Mouse (Mus musculus) cerebellum, postnatal 10 days (tissue): Measurements from ENCODE around the gene 1700016K19Rik.

Experiments used
- DNase-seq, 2 experiments: peaks; one replicate each; pipeline ENCODE4 v3.0.0; 2021; ENCODE audit warnings: mixed read lengths in 2 of 2

Gene 1700016K19Rik

GRCm38 (mm10) chr11:75999440-76000155 lies at the start of gene 1700016K19Rik:
Gene 1700016K19Rik, plus strand, starts transcription at chr11:75999912.
- peak; percentile 92 for DNase-seq

GRCm38 (mm10) chr11:75950459-75950858 lies 49.3 kb upstream of the 1700016K19Rik start:
- no peak for DNase-seq

- no peak for DNase-seq
Observed at GRCm38 (mm10) chr11:75951895-75952294, 47.8 kb upstream of the 1700016K19Rik start.

- no peak for DNase-seq
Observed at GRCm38 (mm10) chr11:75954896-75955295, 44.8 kb upstream of the 1700016K19Rik start.

GRCm38 (mm10) chr11:75956651-75957050 lies 43.1 kb upstream of the 1700016K19Rik start:
- DNase-seq, result no peak

GRCm38 (mm10) chr11:75957124-75957832 lies 42.4 kb upstream of the 1700016K19Rik start:
- DNase-seq, result no peak

- no peak for DNase-seq
Observed at GRCm38 (mm10) chr11:75961782-75962181, 37.9 kb upstream of the 1700016K19Rik start.

- DNase-seq, result peak; percentile 85 to 88
Observed at GRCm38 (mm10) chr11:75963730-75964475, 35.8 kb upstream of the 1700016K19Rik start.

GRCm38 (mm10) chr11:75964476-75964730 lies 35.3 kb upstream of the 1700016K19Rik start:
- no peak for DNase-seq

GRCm38 (mm10) chr11:75965674-75966400 lies 33.9 kb upstream of the 1700016K19Rik start:
- no peak for DNase-seq

GRCm38 (mm10) chr11:75966401-75967372 lies 33.0 kb upstream of the 1700016K19Rik start:
- peak; percentile 84 to 86 for DNase-seq

- no peak for DNase-seq
Observed at GRCm38 (mm10) chr11:75968761-75969160, 31.0 kb upstream of the 1700016K19Rik start.

- no peak for DNase-seq
Observed at GRCm38 (mm10) chr11:75970629-75971028, 29.1 kb upstream of the 1700016K19Rik start.

GRCm38 (mm10) chr11:75972188-75972587 lies 27.5 kb upstream of the 1700016K19Rik start:
- DNase-seq, result no peak

- peak; percentile 36 to 41 for DNase-seq
Observed at GRCm38 (mm10) chr11:75972916-75973567, 26.7 kb upstream of the 1700016K19Rik start.

- peak; percentile 42 to 56 for DNase-seq
Observed at GRCm38 (mm10) chr11:75973988-75974387, 25.7 kb upstream of the 1700016K19Rik start.

GRCm38 (mm10) chr11:75976748-75977147 lies 23.0 kb upstream of the 1700016K19Rik start:
- no peak for DNase-seq

- no peak for DNase-seq
Observed at GRCm38 (mm10) chr11:75978051-75978450, 21.7 kb upstream of the 1700016K19Rik start.

- no peak for DNase-seq
Observed at GRCm38 (mm10) chr11:75980413-75980812, 19.3 kb upstream of the 1700016K19Rik start.

- no peak for DNase-seq
Observed at GRCm38 (mm10) chr11:75983194-75983593, 16.5 kb upstream of the 1700016K19Rik start.

- DNase-seq, result no peak
Observed at GRCm38 (mm10) chr11:75984581-75984980, 15.1 kb upstream of the 1700016K19Rik start.
